ENCODE assay signal across 22 mouse cellular contexts in the genomic region with DNA sequence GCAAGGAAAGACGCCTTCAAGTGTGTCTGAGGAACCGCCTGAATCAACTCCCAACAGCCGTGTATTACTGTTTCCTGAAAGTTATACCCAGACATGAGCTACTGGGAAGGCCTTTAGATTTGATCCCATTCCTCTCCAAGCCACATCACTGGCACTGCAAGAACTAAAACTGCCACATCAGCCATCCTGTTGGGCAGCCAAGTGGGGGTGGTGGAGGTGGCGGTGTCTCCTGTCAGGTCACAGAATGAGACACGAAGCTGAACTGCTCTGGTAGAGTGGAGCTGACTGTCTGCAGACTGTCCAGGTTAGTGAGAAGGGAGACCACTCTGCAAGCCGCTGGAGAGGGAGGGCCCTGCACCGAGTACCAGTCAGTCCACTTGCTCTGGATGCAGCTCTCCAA. TPM values are rescaled to one million over a fixed set of nuclear protein-coding genes. Genes with fewer than 3 reads are reported as not detected.
DNase-seq lines count a peak whose midpoint lies in the region; ATAC-seq lines count a peak whose summit lies in the region.
"Had no signal": no experiment of that assay in that cellular context is flagged by ENCODE, and none has a peak within 500 bp of the region (broad histone marks: within the 10 kb centered on the region; RNA-seq: fewer than 3 reads in every experiment).

No protein-coding gene starts in this region.

- 72% methylated on average over 7 of the region's 7 CpGs for WGBS in heart, embryonic 13.5 days
- 79% methylated on average over 7 of the region's 7 CpGs for WGBS in limb, embryonic 15.5 days
- 88% methylated on average over 7 of the region's 7 CpGs for WGBS in limb, embryonic 10.5 days
- WGBS in lung, embryonic 15.5 days, result 60% methylated on average over 7 of the region's 7 CpGs

- H3K4me3 ChIP-seq in heart, embryonic 13.5 days, result no peak overlapping the region
- H3K4me3 ChIP-seq in limb, embryonic 15.5 days, result no peak overlapping the region
- no peak overlapping the region for H3K4me3 ChIP-seq in limb, embryonic 10.5 days
- no peak overlapping the region for H3K4me3 ChIP-seq in lung, embryonic 15.5 days
- H3K4me3 ChIP-seq: embryonic facial prominence, embryonic 13.5 days; heart, embryonic 10.5 days; heart, embryonic 15.5 days; hindbrain, embryonic 10.5 days had no signal

- H3K4me1 ChIP-seq in heart, embryonic 13.5 days, result peaks cover 54% of the 10 kb centered on the region
- H3K4me1 ChIP-seq in limb, embryonic 15.5 days, result peaks cover 19% of the 10 kb centered on the region
- H3K4me1 ChIP-seq in limb, embryonic 10.5 days, result peaks cover 19% of the 10 kb centered on the region
- H3K4me1 ChIP-seq in lung, embryonic 15.5 days, result peaks cover 27% of the 10 kb centered on the region; the same call in 1 of the 2 replicates

- H3K9me3 ChIP-seq in heart, embryonic 13.5 days, result no peaks in the 10 kb centered on the region
- H3K9me3 ChIP-seq in limb, embryonic 15.5 days, result no peaks in the 10 kb centered on the region
- H3K9me3 ChIP-seq in limb, embryonic 10.5 days (replicated peaks), result no peaks in the 10 kb centered on the region
- H3K9me3 ChIP-seq in lung, embryonic 15.5 days, result no peaks in the 10 kb centered on the region
- H3K9me3 ChIP-seq: embryonic facial prominence, embryonic 13.5 days; heart, embryonic 10.5 days; heart, embryonic 15.5 days; hindbrain, embryonic 10.5 days had no signal

- peak overlapping the region; percentile 2; the same call in 1 of the 2 replicates for H3K27ac ChIP-seq in heart, embryonic 13.5 days (replicated peaks)
- peak overlapping the region; percentile 57; the same call in 1 of the 2 replicates for H3K27ac ChIP-seq in limb, embryonic 15.5 days
- no peak overlapping the region for H3K27ac ChIP-seq in limb, embryonic 10.5 days
- peak overlapping the region; percentile 42; the same call in 1 of the 2 replicates for H3K27ac ChIP-seq in lung, embryonic 15.5 days
- H3K27ac ChIP-seq: embryonic facial prominence, embryonic 13.5 days; heart, embryonic 10.5 days; heart, embryonic 15.5 days; hindbrain, embryonic 10.5 days had no signal

- no peak for DNase-seq in heart, postnatal 10 days
- no peak for DNase-seq in limb, embryonic 10.5 days (ENCODE audit: low spot score)
- no peak for DNase-seq in lung, adult 18-20 months
- DNase-seq in Muller cell, postnatal 12 days (ENCODE audit: inconsistent ontology term), result no peak
- DNase-seq: adrenal gland, adult 2 months; adrenal gland, postnatal 25 days; cerebellum, adult 18-20 months; cerebellum, adult 9-11 months; cerebellum, postnatal 36 days; gastrocnemius, postnatal 10 days; heart, adult 18-20 months had no signal

- H3K36me3 ChIP-seq in heart, embryonic 13.5 days, result peaks cover 19% of the 10 kb centered on the region
- H3K36me3 ChIP-seq in limb, embryonic 15.5 days, result peaks cover 36% of the 10 kb centered on the region
- peaks cover 57% of the 10 kb centered on the region for H3K36me3 ChIP-seq in limb, embryonic 10.5 days
- H3K36me3 ChIP-seq in lung, embryonic 15.5 days, result peaks cover 14% of the 10 kb centered on the region; the same call in 1 of the 2 replicates

- no peak for ATAC-seq in heart, embryonic 13.5 days (ENCODE audit: extremely low read depth, insufficient number of reproducible peaks, low FRiP score, low TSS enrichment)
- ATAC-seq in limb, embryonic 15.5 days (ENCODE audit: insufficient number of reproducible peaks, low FRiP score, low TSS enrichment, low read depth), result no peak
- ATAC-seq in lung, embryonic 15.5 days (ENCODE audit: borderline replicate concordance, extremely low read depth, low FRiP score, low TSS enrichment), result no peak
- ATAC-seq: forebrain, embryonic 14.5 days; hindbrain, embryonic 16.5 days had no signal

- no peaks in the 10 kb centered on the region for H3K27me3 ChIP-seq in heart, embryonic 13.5 days (replicated peaks)
- H3K27me3 ChIP-seq in limb, embryonic 15.5 days, result no peaks in the 10 kb centered on the region
- H3K27me3 ChIP-seq in limb, embryonic 10.5 days (ENCODE audit: low read depth, poor library complexity, severe bottlenecking), result no peaks in the 10 kb centered on the region
- no peaks in the 10 kb centered on the region for H3K27me3 ChIP-seq in lung, embryonic 15.5 days
- H3K27me3 ChIP-seq: CH12.LX; embryonic facial prominence, embryonic 13.5 days; heart, embryonic 15.5 days had no signal

- intact Hi-C loops in heart, postnatal 10 days (cut with DNase I), result no loop called here

- H3K4me2 ChIP-seq in heart, embryonic 13.5 days, result no peak overlapping the region
- no peak overlapping the region for H3K4me2 ChIP-seq in limb, embryonic 15.5 days
- no peak overlapping the region for H3K4me2 ChIP-seq in lung, embryonic 15.5 days
- H3K4me2 ChIP-seq: embryonic facial prominence, embryonic 13.5 days; heart, embryonic 15.5 days had no signal

- no peak overlapping the region for H3K9ac ChIP-seq in heart, embryonic 13.5 days
- H3K9ac ChIP-seq in limb, embryonic 15.5 days, result no peak overlapping the region
- no peak overlapping the region for H3K9ac ChIP-seq in lung, embryonic 15.5 days
- H3K9ac ChIP-seq: embryonic facial prominence, embryonic 13.5 days; heart, embryonic 15.5 days had no signal

RNA-seq across cellular contexts. Expression of gene Szrd1, which starts 16.9 kb away (rescaled TPM):
- polyA plus RNA-seq in heart, embryonic 13.5 days (2015; fragmentation: Nextera tagmentation; extraction: Ambion mirVana), result 31.3 and 33.8 TPM in 2 replicates
- total RNA-seq in heart, postnatal 10 days (2021), result 100 to 1,000 TPM in 1 of 2 experiments, 10 to 100 TPM in 1; 92.4 to 108 TPM
- polyA plus RNA-seq in limb, embryonic 15.5 days (2015; fragmentation: Nextera tagmentation; extraction: Ambion mirVana), result 46.9 and 51.9 TPM in 2 replicates
- 39.0 and 40.2 TPM in 2 replicates for polyA plus RNA-seq in limb, embryonic 10.5 days (2016; fragmentation: Nextera tagmentation; extraction: Ambion mirVana)
- polyA plus RNA-seq in lung, embryonic 15.5 days (2015; fragmentation: Nextera tagmentation; extraction: Ambion mirVana), result 43.2 and 48.7 TPM in 2 replicates

RNA-seq across cellular contexts. Expression of gene Fbxo42, which starts 25.1 kb away (rescaled TPM):
- polyA plus RNA-seq in heart, embryonic 13.5 days (2015; fragmentation: Nextera tagmentation; extraction: Ambion mirVana), result 12.8 and 14.2 TPM in 2 replicates
- 10 to 100 TPM; 14.7 to 15.6 TPM for total RNA-seq in heart, postnatal 10 days (2021)
- polyA plus RNA-seq in limb, embryonic 15.5 days (2015; fragmentation: Nextera tagmentation; extraction: Ambion mirVana), result 22.5 and 25.4 TPM in 2 replicates
- polyA plus RNA-seq in limb, embryonic 10.5 days (2016; fragmentation: Nextera tagmentation; extraction: Ambion mirVana), result 27.1 and 32.2 TPM in 2 replicates
- 19.1 and 22.5 TPM in 2 replicates for polyA plus RNA-seq in lung, embryonic 15.5 days (2015; fragmentation: Nextera tagmentation; extraction: Ambion mirVana)

RNA-seq across cellular contexts. Expression of gene Spata21, which starts 34.5 kb away (rescaled TPM):
- not detected in 2 replicates for polyA plus RNA-seq in heart, embryonic 13.5 days (2015; fragmentation: Nextera tagmentation; extraction: Ambion mirVana)
- total RNA-seq in heart, postnatal 10 days (2021), result not detected
- polyA plus RNA-seq in limb, embryonic 15.5 days (2015; fragmentation: Nextera tagmentation; extraction: Ambion mirVana), result 0.14 and 0.36 TPM in 2 replicates
- polyA plus RNA-seq in limb, embryonic 10.5 days (2016; fragmentation: Nextera tagmentation; extraction: Ambion mirVana), result 0.18 TPM in 1 of 2 replicates, not detected in the other
- 0.16 and 0.62 TPM in 2 replicates for polyA plus RNA-seq in lung, embryonic 15.5 days (2015; fragmentation: Nextera tagmentation; extraction: Ambion mirVana)
- total RNA-seq: adrenal gland, adult 2 months; adrenal gland, postnatal 25 days; CH12.LX; gastrocnemius, postnatal 10 days; heart, adult 18-20 months; heart, postnatal 25 days had no signal
- polyA plus RNA-seq: adrenal gland, adult 2 months; heart, embryonic 10.5 days; hindbrain, embryonic 10.5 days had no signal

RNA-seq across cellular contexts. Expression of gene Necap2, which starts 44.5 kb away (rescaled TPM):
- polyA plus RNA-seq in heart, embryonic 13.5 days (2015; fragmentation: Nextera tagmentation; extraction: Ambion mirVana), result 39.7 and 43.7 TPM in 2 replicates
- 10 to 100 TPM; 33.3 to 34.3 TPM for total RNA-seq in heart, postnatal 10 days (2021)
- polyA plus RNA-seq in limb, embryonic 15.5 days (2015; fragmentation: Nextera tagmentation; extraction: Ambion mirVana), result 95.8 and 104 TPM in 2 replicates
- 67.9 and 82.8 TPM in 2 replicates for polyA plus RNA-seq in limb, embryonic 10.5 days (2016; fragmentation: Nextera tagmentation; extraction: Ambion mirVana)
- polyA plus RNA-seq in lung, embryonic 15.5 days (2015; fragmentation: Nextera tagmentation; extraction: Ambion mirVana), result 102 and 110 TPM in 2 replicates
